Mouse (Mus musculus) spleen, adult 12 weeks (tissue): ENCODE data around the gene Tas2r113.
"Not testable (repeated sequence)": the region's sequence is repeated elsewhere in the genome, so short reads cannot be mapped to it uniquely, and the experiment has no call there.

Source experiments
- DNase-seq: peaks from one replicate; pipeline ENCODE4 v3.0.0; 2022; ENCODE audit warnings: low spot score

The Tas2r113 gene

GRCm38 (mm10) chr6:132892711-132893110 lies at the start of gene Tas2r113:
Tas2r113 (plus strand) TSS chr6:132893011.
- DNase-seq, result no peak

DNA sequence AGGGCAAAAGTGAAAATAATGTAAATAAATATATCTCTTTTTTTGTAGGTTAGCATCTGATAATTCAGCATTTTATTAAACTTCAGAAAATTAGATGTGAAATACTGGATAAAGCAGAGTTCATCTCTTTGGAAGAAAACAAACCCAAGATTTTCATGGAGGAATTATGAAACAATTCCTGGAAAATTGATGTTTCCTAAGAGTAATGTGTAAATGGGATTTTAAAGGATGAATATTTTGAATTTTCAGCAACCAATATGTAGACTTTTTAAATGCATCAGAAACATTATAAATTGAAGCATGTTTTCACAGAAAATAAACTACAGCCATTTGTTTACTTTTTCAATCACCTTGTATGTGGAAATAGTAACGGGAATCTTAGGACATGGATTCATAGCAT lies 46.0 kb upstream of the Tas2r113 start, which contains the start of gene Tas2r123:
Gene Tas2r123, plus strand, starts transcription at position 301 of the 400 bp plus-strand sequence.
- DNase-seq, result no peak

- DNase-seq, result no peak
Measured at GRCm38 (mm10) chr6:132855138-132855537, 37.7 kb upstream of the Tas2r113 start, which contains the start of gene Tas2r116. Tas2r116 (plus strand) TSS chr6:132855438.

- DNase-seq, result no peak
Measured at GRCm38 (mm10) chr6:132867708-132868107, 25.1 kb upstream of the Tas2r113 start, which contains the start of gene Tas2r110. Tas2r110 (plus strand) TSS chr6:132868008.

DNA sequence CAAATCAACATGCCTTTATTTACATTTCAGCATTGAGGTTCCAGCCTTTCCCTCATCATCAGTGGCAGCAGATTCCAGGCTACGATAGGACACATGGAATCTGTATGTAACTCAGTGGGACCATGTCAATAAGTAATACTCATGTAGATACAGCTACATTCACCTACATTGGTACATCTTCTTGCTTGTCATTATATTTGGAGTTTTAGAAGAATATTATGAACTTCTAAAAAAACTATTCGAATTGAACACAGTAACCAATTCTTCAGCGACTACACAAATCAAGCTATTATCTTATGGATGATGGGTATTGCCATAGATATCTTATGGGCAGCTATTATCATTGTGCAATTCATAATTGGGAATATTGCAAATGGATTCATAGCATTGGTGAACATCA lies 16.5 kb downstream of the Tas2r113 start, which contains the start of gene Tas2r125:
Gene Tas2r125, plus strand, starts transcription at position 301 of the 400 bp plus-strand sequence.
- no peak for DNase-seq

DNA sequence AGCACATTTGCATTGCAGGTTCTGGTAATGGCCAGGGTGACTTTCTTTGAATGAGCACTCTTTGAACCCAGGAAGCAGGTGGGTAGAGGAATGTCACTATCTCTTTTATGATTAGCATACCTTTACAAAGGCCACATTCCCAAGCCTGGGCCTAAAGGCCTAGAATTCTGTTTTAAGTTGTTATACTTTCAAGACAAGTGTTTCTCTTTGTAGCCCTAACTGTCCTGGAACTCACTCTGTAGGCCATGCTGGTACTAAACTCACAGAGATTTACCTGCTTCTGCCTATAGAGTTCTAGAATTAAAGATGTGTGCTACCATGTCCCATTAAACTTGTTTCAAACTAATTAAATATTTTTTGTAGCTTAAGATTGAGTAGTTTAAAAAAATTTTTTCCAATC lies 48.6 kb downstream of the Tas2r113 start:
- not testable (repeated sequence) for DNase-seq
